Mouse (Mus musculus) embryonic facial prominence, embryonic 11.5 days (tissue): ENCODE measurements around the gene Gm45623. TPM values are rescaled to one million over a fixed set of nuclear protein-coding genes. Genes with fewer than 3 reads are reported as not detected.
A peak's percentile ranks its signal among the peaks of the same experiment; 100 is the strongest.

ENCODE experiments used
- ATAC-seq: fragments of 200-750 bp; cut with Nextera tagmentation; replicated peaks from 2 replicates; pipeline ENCODE4 v1.8.0; 2017; ENCODE audit warnings: low read depth; ENCODE audit not compliant: insufficient number of reproducible peaks, low FRiP score, low TSS enrichment
- DNase-seq: peaks from one replicate; pipeline ENCODE4 v3.0.0-alpha.2; 2015; ENCODE audit warnings: low spot score
- H3K27ac ChIP-seq: fragments of 300-500 bp; sonication (generic); replicated peaks from 2 replicates; pipeline ENCODE4 v1.5.1; 2014; ENCODE audit warnings: mild to moderate bottlenecking, low read depth, low read length, control low read depth
- H3K27me3 ChIP-seq: fragments of 300-500 bp; sonication (generic); 2 replicates; pipeline ENCODE4 v1.6.1; 2014; ENCODE audit warnings: mild to moderate bottlenecking, low read length, moderate library complexity, mixed read lengths; ENCODE audit not compliant: control insufficient read depth, insufficient read depth
- H3K36me3 ChIP-seq: fragments of 300-500 bp; sonication (generic); replicated peaks from 2 replicates; pipeline ENCODE4 v1.6.1; 2014; ENCODE audit warnings: low read depth, mild to moderate bottlenecking, low read length, moderate library complexity, mixed read lengths; ENCODE audit not compliant: control insufficient read depth, insufficient read depth
- H3K4me1 ChIP-seq: fragments of 300-500 bp; sonication (generic); 2 replicates; pipeline ENCODE4 v1.6.1; 2014; ENCODE audit warnings: low read length, mixed read lengths; ENCODE audit not compliant: control insufficient read depth, insufficient read depth
- H3K4me2 ChIP-seq: fragments of 300-500 bp; sonication (generic); 2 replicates; pipeline ENCODE4 v1.6.1; 2014; ENCODE audit warnings: low read depth, mild to moderate bottlenecking, control low read depth, low read length, moderate library complexity
- H3K4me3 ChIP-seq: fragments of 300-500 bp; sonication (generic); 2 replicates; pipeline ENCODE4 v1.5.1; 2014; ENCODE audit warnings: low read depth, low read length, control low read depth
- H3K9ac ChIP-seq: fragments of 300-500 bp; sonication (generic); replicated peaks from 2 replicates; pipeline ENCODE4 v1.6.1; 2014; ENCODE audit warnings: mild to moderate bottlenecking, control low read depth, low read length
- H3K9me3 ChIP-seq: fragments of 300-500 bp; sonication (generic); replicated peaks from 2 replicates; pipeline ENCODE4 v1.6.1; 2016; ENCODE audit warnings: mild to moderate bottlenecking, low read length, inconsistent platforms, mixed read lengths; ENCODE audit not compliant: control insufficient read depth
- WGBS: fragments of 180-500 bp; shearing (Covaris S2); extraction: QIAGEN DNeasy Blood & Tissue Kit; methylation state at CpG from one replicate; pipeline ENCODE4 v1.1.7; 2014; 5-methylcytosine and 5-hydroxymethylcytosine counted together
- polyA plus RNA-seq: library from polyadenylated mRNA; unstranded; fragments of >200 nt; fragmentation: Nextera tagmentation; extraction: Ambion mirVana; gene quantifications from 2 replicates; pipeline ENCODE4 v1.2.1, GENCODE M21; 2014

The Gm45623 gene
- polyA plus RNA-seq, 1 experiment from 2014 or later = 0.38 TPM

- Histone ChIP-seq H3K4me2 (no peak overlapping the region), H3K9ac (no peak overlapping the region), H3K36me3 (no peaks in the 10 kb centered on the region), H3K27ac (no peak overlapping the region), H3K4me1 (peaks cover 6% of the 10 kb centered on the region), H3K9me3 (no peaks in the 10 kb centered on the region), H3K4me3 (no peak overlapping the region), H3K27me3 (peaks cover 22% of the 10 kb centered on the region)
- DNase-seq (no peak), ATAC-seq (no peak)
- 87% methylated on average over 7 of the region's 7 CpGs for WGBS
These were observed 4.2 kb downstream of the Gm45623 start for GRCm38 (mm10) chr13:56749377-56749776.

GRCm38 (mm10) chr13:56747554-56747953 lies 6.1 kb downstream of the Gm45623 start:
- H3K9me3 ChIP-seq = no peaks in the 10 kb centered on the region
- H3K27me3 ChIP-seq = peaks cover 4% of the 10 kb centered on the region
- H3K36me3 ChIP-seq = no peaks in the 10 kb centered on the region
- H3K4me1 ChIP-seq = peaks cover 1% of the 10 kb centered on the region; the same call in 1 of the 2 replicates
- no peak for DNase-seq
- no peak overlapping the region for H3K27ac ChIP-seq
- no peak for ATAC-seq
- H3K4me2 ChIP-seq = no peak overlapping the region
- no peak overlapping the region for H3K4me3 ChIP-seq
- 64% methylated on average over 8 of the region's 8 CpGs for WGBS
- H3K9ac ChIP-seq = no peak overlapping the region

DNA sequence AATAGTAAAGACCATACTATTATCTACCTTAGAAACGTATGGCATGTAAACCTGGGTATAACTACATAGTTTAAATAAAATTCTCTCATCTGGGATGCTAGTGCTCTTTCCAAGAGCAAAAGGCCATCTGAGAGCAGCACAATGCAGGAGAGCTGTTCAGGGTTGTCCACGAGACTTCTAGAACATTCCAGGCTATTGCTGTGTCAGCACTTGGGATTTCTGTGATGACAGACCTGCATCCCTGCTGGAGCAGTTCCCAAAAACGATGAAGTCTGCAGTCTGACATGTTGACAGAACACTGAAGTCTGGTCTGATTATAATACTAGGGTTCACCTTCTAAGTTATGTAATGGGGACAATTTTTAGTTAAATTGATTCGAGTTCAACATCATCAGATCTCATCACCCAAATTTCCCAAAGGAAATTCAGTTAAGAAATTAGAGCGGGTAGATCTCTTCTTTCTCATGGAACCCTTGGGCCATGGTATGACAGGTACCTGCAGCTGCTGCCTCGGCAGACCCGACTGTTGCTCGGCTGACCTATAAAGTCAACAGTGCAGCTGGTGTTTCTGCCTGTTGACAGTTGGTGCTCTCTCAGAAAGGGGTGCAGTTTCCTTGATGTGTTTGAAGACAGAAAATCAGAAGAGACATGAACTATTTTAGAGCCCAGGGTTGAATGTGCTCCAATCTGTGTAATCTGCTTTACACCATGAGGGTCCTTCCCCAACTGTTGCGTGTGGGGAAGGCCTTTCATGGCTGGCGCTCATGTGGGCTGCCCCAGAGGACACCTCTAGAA lies 6.7 kb downstream of the Gm45623 start:
- Histone ChIP-seq H3K4me3 (no peak overlapping the region), H3K36me3 (no peaks in the 10 kb centered on the region), H3K27ac (no peak overlapping the region), H3K9me3 (no peaks in the 10 kb centered on the region), H3K9ac (no peak overlapping the region), H3K27me3 (peaks cover 3% of the 10 kb centered on the region; the same call in 1 of the 2 replicates), H3K4me2 (no peak overlapping the region), H3K4me1 (no peaks in the 10 kb centered on the region)
- 81% methylated on average over 10 of the region's 10 CpGs for WGBS
- ATAC-seq = no peak
- no peak for DNase-seq

GRCm38 (mm10) chr13:56742325-56742901 lies 11.2 kb downstream of the Gm45623 start:
- DNase-seq (no peak), ATAC-seq (no peak)
- Histone ChIP-seq H3K4me3 (no peak overlapping the region), H3K4me1 (no peaks in the 10 kb centered on the region), H3K36me3 (peaks cover 10% of the 10 kb centered on the region), H3K9ac (no peak overlapping the region), H3K27ac (no peak overlapping the region), H3K4me2 (no peak overlapping the region), H3K27me3 (no peaks in the 10 kb centered on the region), H3K9me3 (no peaks in the 10 kb centered on the region)
- WGBS = 80% methylated on average over 6 of the region's 6 CpGs

DNA sequence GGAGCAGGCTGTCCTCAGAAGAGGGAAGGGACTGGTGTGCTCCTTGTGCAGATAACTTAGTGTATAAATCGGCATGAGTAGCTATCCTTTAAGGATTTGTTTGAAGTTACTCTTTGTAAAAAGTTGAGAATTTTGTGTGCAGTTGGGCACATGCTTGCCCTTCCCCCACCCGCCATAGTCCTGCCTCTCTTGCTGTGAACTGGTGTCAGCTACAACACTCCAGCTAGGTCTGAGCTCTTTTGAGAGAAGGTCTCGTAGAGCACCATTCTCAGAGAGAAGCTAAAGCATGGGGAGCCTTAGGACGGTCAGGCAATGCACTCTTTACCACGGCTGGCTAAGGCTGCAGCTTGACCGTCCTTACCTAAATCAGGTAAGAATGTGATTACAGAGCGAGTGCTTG lies 11.9 kb downstream of the Gm45623 start:
- H3K4me1 ChIP-seq = no peaks in the 10 kb centered on the region

GRCm38 (mm10) chr13:56740496-56740895 lies 13.1 kb downstream of the Gm45623 start:
- Histone ChIP-seq H3K27ac (no peak overlapping the region), H3K4me1 (no peaks in the 10 kb centered on the region), H3K4me2 (no peak overlapping the region), H3K27me3 (no peaks in the 10 kb centered on the region), H3K9me3 (no peaks in the 10 kb centered on the region), H3K9ac (no peak overlapping the region), H3K36me3 (peaks cover 13% of the 10 kb centered on the region), H3K4me3 (no peak overlapping the region)
- no peak for ATAC-seq
- WGBS = 88% methylated on average over 6 of the region's 6 CpGs
- no peak for DNase-seq

More for the DNA sequence above, 11.9 kb downstream of the Gm45623 start:
- H3K36me3 ChIP-seq = peaks cover 13% of the 10 kb centered on the region
- no peak for DNase-seq
- no peak overlapping the region for H3K9ac ChIP-seq
- H3K27ac ChIP-seq = no peak overlapping the region
- H3K4me3 ChIP-seq = no peak overlapping the region
- no peak overlapping the region for H3K4me2 ChIP-seq
- no peak for ATAC-seq
- no peaks in the 10 kb centered on the region for H3K9me3 ChIP-seq
- H3K27me3 ChIP-seq = no peaks in the 10 kb centered on the region
- 87% methylated on average over 7 of the region's 7 CpGs for WGBS

DNA sequence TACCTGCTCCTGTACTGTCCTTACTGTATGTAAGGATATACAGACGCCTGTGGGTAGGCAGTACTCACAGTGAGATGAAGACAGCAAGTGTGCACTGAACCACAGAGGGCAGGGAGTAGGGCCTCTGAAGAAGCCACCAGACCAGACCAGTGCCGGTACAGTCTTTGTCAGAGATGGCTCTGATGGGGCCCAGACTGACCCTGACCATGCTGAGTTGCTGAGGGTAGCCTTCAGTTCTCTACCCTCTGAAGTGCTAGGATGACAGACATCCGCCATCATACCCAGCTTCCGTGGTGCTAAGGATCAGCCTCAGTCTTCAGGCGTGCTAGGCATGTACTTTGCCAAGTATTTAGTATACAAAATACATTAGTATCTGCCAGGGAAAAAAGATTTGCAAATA lies 14.1 kb downstream of the Gm45623 start:
- Histone ChIP-seq H3K27me3 (no peaks in the 10 kb centered on the region), H3K9ac (no peak overlapping the region), H3K4me2 (no peak overlapping the region), H3K9me3 (no peaks in the 10 kb centered on the region), H3K27ac (no peak overlapping the region), H3K4me3 (no peak overlapping the region), H3K4me1 (no peaks in the 10 kb centered on the region), H3K36me3 (peaks cover 13% of the 10 kb centered on the region)
- WGBS = 97% methylated on average over 5 of the region's 5 CpGs
- DNase-seq (no peak), ATAC-seq (no peak)

DNA sequence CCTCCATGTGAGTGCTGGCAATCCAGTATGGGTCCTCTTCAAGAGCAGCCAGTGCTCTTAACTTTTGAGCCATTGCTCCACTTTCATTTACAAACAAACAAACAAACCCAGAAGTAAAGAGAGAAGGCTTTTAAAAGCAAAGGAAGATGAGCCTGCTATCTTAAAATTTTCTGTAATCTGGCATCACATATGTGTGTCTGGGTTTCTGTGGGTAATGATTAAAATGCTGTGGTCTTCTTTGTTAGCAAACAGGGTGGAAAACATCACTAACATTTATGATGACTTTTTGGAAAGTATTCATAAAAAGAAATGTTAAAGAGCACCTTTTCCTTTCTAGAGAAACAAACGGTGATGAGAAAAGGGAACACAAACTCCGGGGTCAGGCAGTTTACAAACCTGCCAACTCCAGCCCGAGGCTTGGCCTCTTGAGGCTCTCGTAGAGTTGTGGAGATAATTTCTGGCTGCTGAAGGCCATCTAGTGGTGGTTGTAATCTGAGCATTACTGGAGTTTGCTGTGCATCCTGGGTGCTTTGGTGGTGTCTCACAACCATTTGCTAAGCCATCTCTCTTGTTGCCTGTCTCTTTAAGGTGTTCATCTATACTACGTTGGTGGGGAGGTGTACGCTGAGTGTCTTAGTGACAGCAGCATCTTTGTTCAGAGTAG lies 18.3 kb downstream of the Gm45623 start:
- no peak overlapping the region for H3K9ac ChIP-seq
- H3K27ac ChIP-seq = no peak overlapping the region
- H3K9me3 ChIP-seq = no peaks in the 10 kb centered on the region
- H3K4me1 ChIP-seq = no peaks in the 10 kb centered on the region
- WGBS = 60% methylated on average over 6 of the region's 6 CpGs
- ATAC-seq = no peak
- no peak overlapping the region for H3K4me3 ChIP-seq
- H3K4me2 ChIP-seq = no peak overlapping the region
- DNase-seq = peak; percentile 29
- peaks cover 22% of the 10 kb centered on the region for H3K36me3 ChIP-seq
- H3K27me3 ChIP-seq = no peaks in the 10 kb centered on the region
